Mouse (Mus musculus): ENCODE results near the gene Rhoj.

Gene Rhoj

GRCm38 (mm10) chr12:75307961-75308951 lies at the start of gene Rhoj:
Gene Rhoj (plus strand): TSS chr12:75308322.
- peak; percentile 14 to 23 for DNase-seq (ENCODE audit: low spot score in 2 of 2)

- no peak for DNase-seq (ENCODE audit: low spot score in 2 of 2)
These were observed 36.4 kb upstream of the Rhoj start for GRCm38 (mm10) chr12:75271726-75272125.

- DNase-seq (ENCODE audit: low spot score in 2 of 2) = no peak
These were observed 32.4 kb upstream of the Rhoj start for GRCm38 (mm10) chr12:75275730-75276129.

GRCm38 (mm10) chr12:75277425-75277824 lies 30.7 kb upstream of the Rhoj start:
- DNase-seq (ENCODE audit: low spot score in 2 of 2) = no peak

- no peak for DNase-seq (ENCODE audit: low spot score in 2 of 2)
These were observed 27.6 kb upstream of the Rhoj start for GRCm38 (mm10) chr12:75280502-75280901.

GRCm38 (mm10) chr12:75283226-75283625 lies 24.9 kb upstream of the Rhoj start:
- no peak for DNase-seq (ENCODE audit: low spot score in 2 of 2)

GRCm38 (mm10) chr12:75286166-75286565 lies 22.0 kb upstream of the Rhoj start:
- no peak for DNase-seq (ENCODE audit: low spot score in 2 of 2)

GRCm38 (mm10) chr12:75290524-75290923 lies 17.6 kb upstream of the Rhoj start:
- no peak for DNase-seq (ENCODE audit: low spot score in 2 of 2)

GRCm38 (mm10) chr12:75291556-75291955 lies 16.6 kb upstream of the Rhoj start:
- no peak for DNase-seq (ENCODE audit: low spot score in 2 of 2)

GRCm38 (mm10) chr12:75292939-75293338 lies 15.2 kb upstream of the Rhoj start:
- no peak for DNase-seq (ENCODE audit: low spot score in 2 of 2)

GRCm38 (mm10) chr12:75299865-75300264 lies 8.3 kb upstream of the Rhoj start:
- DNase-seq (ENCODE audit: low spot score in 2 of 2) = no peak

- peak in 1 of 2 experiments; percentile 11 for DNase-seq (ENCODE audit: low spot score in 2 of 2)
These were observed 4.0 kb upstream of the Rhoj start for GRCm38 (mm10) chr12:75304132-75304531.

GRCm38 (mm10) chr12:75309756-75310155 lies 1.6 kb downstream of the Rhoj start:
- no peak for DNase-seq (ENCODE audit: low spot score in 2 of 2)

GRCm38 (mm10) chr12:75310766-75311165 lies 2.6 kb downstream of the Rhoj start:
- no peak for DNase-seq (ENCODE audit: low spot score in 2 of 2)

- no peak for DNase-seq (ENCODE audit: low spot score in 2 of 2)
These were observed 3.8 kb downstream of the Rhoj start for GRCm38 (mm10) chr12:75311879-75312278.

GRCm38 (mm10) chr12:75313992-75314391 lies 5.9 kb downstream of the Rhoj start:
- DNase-seq (ENCODE audit: low spot score in 2 of 2) = no peak

GRCm38 (mm10) chr12:75315851-75316250 lies 7.7 kb downstream of the Rhoj start:
- DNase-seq (ENCODE audit: low spot score in 2 of 2) = no peak

- no peak for DNase-seq (ENCODE audit: low spot score in 2 of 2)
These were observed 12.4 kb downstream of the Rhoj start for GRCm38 (mm10) chr12:75320441-75320925.

GRCm38 (mm10) chr12:75321189-75321588 lies 13.1 kb downstream of the Rhoj start:
- DNase-seq (ENCODE audit: low spot score in 2 of 2) = no peak

- no peak for DNase-seq (ENCODE audit: low spot score in 2 of 2)
These were observed 21.1 kb downstream of the Rhoj start for GRCm38 (mm10) chr12:75329188-75329587.

GRCm38 (mm10) chr12:75339894-75340293 lies 31.8 kb downstream of the Rhoj start:
- no peak for DNase-seq (ENCODE audit: low spot score in 2 of 2)

- DNase-seq (ENCODE audit: low spot score in 2 of 2) = no peak
These were observed 32.2 kb downstream of the Rhoj start for GRCm38 (mm10) chr12:75340331-75340730.

- DNase-seq (ENCODE audit: low spot score in 2 of 2) = no peak
These were observed 40.4 kb downstream of the Rhoj start for GRCm38 (mm10) chr12:75348551-75348950.
